Mouse (Mus musculus) brain, embryonic 14.5 days (tissue): ENCODE measurements around the gene Sirt3.

ENCODE experiments used
- CTCF ChIP-seq: fragments of 200-500 bp; IDR thresholded peaks from 2 replicates; pipeline ENCODE4 v1.5.1; 2012; ENCODE audit warnings: inconsistent platforms, mild to moderate bottlenecking, moderate library complexity, borderline replicate concordance; ENCODE audit not compliant: insufficient read depth, insufficient read length; ENCODE audit errors: extremely low read depth
- POLR2A ChIP-seq: fragments of 200-500 bp; IDR thresholded peaks from 2 replicates; pipeline ENCODE4 v1.6.1; 2012; ENCODE audit warnings: mild to moderate bottlenecking, inconsistent platforms, borderline replicate concordance; ENCODE audit not compliant: poor library complexity, insufficient read depth, insufficient read length, severe bottlenecking; ENCODE audit errors: extremely low read depth

DNA sequence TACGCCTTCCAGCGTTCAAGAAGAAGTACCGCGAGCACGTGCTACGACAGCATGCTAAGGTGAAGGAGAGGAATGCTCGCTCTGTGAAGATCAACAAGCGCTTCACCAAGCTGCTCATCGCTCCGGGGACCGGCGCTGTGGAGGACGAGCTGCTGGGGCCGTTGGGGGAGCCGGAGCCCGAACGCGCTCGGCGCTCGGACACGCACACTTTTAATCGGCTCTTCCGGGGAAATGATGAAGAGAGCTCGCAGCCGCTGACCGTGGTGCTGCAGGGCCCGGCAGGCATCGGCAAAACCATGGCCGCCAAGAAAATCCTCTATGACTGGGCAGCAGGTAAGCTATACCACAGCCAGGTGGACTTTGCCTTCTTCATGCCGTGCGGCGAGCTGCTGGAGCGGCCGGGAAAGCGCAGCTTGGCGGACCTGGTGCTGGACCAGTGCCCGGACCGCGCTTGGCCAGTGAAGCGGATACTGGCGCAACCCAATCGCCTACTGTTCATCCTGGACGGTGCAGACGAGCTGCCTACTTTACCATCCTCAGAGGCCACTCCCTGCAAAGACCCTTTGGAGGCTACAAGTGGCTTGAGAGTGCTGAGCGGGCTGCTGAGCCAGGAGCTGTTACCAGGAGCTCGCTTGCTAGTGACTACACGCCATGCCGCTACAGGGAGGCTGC, 40.4 kb upstream of the Sirt3 start:
- TF ChIP-seq CTCF = no peak
- TF ChIP-seq POLR2A = no peak
